Mouse (Mus musculus): ENCODE measurements around the gene Klf12. TPM values are rescaled to one million over a fixed set of nuclear protein-coding genes. Genes with fewer than 3 reads are reported as not detected.
A peak's percentile ranks its signal among the peaks of the same experiment; 100 is the strongest.
"Not testable (repeated sequence)": the region's sequence is repeated elsewhere in the genome, so short reads cannot be mapped to it uniquely, and the experiment has no call there.

The Klf12 gene
- total RNA-seq, 2 experiments from 2014 or later: 1.2 TPM; not detected in 1

DNA sequence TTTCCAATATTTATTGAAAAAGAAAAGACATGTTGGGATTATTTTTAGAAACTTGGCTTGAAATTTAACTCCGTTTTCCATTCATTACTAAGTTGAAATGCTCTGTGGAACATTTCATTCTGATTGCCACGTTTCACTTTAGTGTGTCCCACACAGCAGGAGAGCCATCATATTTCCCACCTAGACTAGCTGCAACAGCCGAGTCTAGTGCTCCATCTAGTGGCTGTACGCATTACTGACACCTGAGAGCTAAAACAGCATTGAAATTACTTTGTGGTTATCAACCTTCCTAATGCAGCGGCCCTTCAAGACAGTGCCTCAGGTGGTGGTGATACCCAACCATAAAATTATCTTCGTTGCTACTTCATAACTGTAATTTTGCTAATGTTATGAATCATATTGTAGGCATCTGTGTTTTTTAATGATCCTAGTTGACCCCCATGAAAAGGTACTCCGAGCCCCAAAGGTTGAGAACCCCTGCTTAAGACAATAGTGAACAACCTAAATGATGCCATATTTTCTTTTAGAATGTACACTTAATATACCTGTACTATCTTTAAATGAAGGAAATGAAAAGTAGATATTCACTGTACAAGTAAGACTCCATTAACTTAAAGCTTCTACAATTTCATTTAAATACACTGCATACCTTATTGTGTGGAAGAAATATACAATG is 389.6 kb downstream of the Klf12 start:
- ATAC-seq (replicated peaks; ENCODE audit: poor library complexity): peak; percentile 99

DNA sequence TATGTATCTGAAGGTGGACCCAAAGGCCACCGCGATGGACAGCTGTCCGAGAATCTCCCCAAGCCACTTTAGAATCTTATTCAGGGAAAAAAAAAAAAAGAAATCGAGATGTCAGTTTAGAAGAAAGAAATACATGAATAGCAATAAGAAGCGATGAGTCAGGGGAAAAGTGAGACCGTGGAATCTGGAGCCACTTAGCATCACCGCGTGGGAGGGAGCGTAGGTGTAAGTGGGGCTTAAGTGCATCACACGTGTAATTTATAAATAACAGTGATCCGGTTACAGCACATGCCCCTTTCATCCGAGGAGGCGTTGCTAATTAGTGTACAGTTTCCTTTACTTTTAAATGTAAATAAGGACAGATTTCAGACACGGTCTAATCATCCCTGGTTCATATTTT is 390.4 kb downstream of the Klf12 start:
- ATAC-seq (replicated peaks; ENCODE audit: poor library complexity): no peak

DNA sequence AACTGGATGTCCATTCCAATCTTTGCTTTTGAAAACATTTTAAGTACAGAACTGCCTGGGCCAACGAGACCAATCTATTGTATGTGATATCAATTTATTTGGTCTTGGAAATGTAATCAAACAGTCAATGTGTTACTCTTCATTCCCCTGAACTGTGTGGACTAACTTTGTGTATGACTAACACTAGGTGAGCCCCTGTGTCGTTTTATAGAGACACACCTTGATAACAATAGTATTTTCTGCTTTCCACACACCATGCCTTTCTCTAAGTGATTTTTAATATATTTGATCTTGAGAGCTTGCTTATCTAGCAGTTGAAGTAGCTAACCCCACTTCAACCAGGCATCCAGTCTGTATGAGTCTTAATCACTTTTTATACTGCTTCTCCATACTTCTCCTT is 398.0 kb downstream of the Klf12 start:
- no peak for ATAC-seq (replicated peaks; ENCODE audit: poor library complexity)

DNA sequence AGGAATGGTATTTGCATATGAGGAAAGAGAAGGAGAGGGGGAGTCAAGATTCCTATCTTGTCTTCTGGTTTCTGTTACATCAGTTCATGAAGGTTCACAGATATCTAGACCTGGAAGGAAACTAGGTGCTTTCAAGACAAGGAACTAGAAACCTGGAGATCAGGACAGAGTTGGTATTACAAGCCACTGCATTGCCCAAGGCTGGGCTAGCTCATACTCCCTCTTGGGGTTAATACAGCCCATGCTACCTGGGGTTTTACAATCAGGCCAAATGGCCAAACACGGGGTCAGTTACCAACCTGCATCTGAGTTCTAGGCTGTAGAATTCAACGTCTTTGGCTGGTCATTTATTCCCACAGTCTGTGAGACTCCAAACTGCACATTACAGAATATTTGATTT is 398.9 kb downstream of the Klf12 start:
- 0 out of 2 replicates have a peak, but pooled peaks have one; percentile 17 for ATAC-seq (replicated peaks; ENCODE audit: poor library complexity)

DNA sequence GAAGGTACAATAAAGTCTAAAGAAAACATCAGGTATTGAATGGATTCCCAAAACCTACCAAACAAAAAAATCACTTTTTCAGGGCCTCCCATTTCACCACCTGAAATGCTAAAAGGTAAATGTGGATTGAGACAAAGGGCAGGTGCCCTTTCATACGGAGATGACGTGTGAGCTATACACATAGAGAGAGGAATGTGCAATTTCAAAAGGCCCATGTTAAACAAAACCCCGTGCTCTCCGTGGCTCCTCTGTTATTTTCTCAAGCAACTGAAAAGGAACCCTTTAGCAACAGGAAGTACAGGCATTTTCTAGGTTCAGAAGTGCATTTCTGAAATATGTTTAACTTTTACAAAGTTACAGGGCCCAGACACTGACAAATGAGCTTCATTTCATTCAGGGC is 399.4 kb downstream of the Klf12 start:
- ATAC-seq (replicated peaks; ENCODE audit: poor library complexity): no peak

DNA sequence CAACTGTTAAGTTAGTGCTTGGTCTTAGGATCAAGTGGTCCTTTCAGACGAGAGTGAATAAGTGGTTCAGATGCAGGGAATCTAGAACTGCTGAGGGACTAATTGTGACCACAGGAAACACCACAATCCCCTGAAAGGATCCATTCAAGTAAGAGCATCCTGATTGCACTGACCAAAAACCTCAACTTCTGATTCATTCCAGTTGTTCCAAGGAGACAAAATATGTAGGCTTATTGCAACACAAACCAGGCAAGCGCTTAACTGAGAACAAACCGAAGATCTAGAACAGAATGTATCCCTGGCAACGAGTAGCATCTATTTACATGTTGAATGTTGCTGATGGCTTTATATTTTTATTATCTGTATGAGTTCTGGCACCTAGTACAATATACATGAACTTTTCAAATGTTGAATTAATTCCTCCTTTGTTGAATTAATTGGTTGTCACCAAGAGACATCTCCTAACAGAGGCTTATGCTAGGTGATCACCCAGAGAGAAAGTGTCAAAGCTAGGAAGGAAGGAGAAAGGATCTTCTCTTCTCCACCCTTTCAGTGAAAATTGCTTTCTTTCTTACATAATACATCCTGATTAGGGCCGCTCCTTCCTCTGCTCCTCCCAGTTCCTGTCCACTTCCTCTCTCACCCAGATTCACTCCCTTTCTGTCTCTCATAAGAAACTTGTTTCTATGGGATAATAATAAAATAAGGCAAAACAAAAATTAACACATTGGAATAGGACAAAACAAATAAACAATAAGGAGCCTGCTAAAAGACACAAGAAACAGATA is 407.5 kb downstream of the Klf12 start:
- peak; percentile 78 for ATAC-seq (replicated peaks; ENCODE audit: poor library complexity)

DNA sequence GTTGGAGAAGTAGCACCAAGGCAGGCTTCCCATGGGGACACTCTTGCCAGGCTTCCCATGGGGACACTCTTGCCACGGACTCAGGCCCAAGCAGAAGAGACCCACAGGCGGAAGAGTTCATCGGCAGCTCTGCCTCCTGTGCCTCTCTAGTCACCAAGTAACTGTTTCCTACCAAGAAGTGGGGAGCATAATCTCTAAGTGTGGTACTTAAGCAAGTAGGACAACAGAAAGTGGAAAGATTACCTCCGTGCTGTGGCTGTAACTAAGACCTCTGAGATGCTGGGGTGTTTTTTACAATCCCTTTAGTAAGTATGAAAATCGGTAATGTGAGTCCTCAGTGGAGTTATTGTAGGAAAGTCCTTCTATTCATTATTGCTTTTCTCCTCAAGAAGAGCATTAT is 410.8 kb downstream of the Klf12 start:
- ATAC-seq (replicated peaks; ENCODE audit: poor library complexity): no peak

DNA sequence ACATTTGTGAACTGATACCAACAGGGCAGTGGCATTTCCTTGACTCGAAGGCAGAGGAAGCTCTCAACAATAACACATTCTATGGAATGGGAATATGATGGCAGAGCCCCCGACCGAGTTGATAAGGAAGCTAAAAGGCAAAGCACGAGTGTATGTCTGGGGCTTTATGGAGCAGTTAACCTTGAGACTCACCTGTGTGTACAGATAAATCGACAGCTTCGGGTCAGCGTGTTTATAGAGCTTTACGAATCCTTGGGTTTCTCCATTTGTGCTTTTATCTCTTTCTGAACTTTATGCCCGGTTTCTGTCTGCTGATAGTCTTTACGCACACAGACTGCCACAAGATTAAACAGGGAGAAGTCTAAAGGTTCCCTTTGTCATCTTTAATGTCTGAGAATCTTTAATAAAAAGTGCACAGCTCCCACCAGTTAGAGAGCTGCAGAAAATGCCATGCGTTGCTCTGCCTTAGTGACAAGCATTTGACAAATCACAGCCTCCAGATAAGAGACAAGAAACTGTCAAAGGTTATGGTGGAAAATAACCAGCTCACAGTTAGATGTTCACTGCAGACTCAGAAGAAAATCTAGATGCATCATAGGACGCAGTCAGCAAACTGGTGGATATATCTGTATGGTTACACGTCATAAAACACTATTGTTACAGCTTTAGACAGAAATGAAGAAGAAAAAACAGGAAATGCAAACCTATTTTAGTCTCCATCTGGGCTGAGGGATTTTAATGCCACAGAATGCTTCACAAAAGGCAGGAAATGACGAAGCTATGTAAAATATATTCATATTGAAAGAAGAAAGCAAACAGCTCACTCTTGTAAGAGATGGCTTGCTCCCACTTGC is 428.1 kb downstream of the Klf12 start:
- 0 out of 2 replicates have a peak, but pooled peaks have one; percentile 12 for ATAC-seq (replicated peaks; ENCODE audit: poor library complexity)

DNA sequence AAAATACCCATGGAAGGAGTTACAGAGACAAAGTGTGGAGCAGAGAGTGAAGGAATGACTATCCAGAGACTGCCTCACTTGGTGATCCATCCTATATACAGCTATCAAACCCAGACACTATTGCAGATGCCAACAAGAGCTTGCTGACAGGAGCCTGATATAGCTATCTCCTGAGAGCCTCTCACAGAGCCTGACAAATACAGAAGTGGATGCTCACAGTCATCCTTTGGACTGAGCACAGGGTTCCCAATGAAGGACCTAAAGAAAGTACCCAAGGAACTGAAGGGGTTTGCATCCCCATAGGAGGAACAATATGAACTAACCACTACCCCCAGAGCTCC is 430.0 kb downstream of the Klf12 start:
- not testable (repeated sequence) for ATAC-seq (replicated peaks; ENCODE audit: poor library complexity)

DNA sequence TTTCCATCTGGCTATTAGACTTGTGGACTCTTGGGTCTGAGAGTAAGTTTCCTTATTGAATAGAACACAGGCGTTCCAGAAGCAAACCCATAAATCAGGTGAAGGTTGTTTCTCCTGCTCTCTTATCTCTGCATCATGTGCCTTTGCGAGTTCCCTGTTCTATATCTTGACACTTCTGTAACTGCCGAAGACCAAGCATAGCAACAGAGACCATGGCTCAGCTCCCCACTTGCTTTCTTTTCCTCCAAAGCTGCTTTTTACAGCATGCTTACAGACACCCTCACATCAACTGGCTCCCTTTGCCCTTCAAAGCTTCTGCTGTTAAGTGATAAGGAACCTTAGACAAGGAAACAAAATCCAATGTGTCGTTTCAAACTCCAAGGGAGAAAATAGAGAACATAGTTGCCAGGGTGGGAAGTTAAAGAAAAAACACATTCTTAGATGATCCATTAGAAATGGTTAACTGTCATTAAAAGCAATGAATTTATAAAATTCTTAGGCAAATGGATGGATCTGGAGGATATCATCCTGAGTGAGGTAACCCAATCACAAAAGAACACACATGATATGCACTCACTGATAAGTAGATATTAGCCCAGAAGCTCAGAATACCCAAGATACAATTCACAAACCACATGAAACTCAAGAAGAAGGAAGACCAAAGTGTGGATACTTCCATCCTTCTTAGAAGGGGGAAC is 430.6 kb downstream of the Klf12 start:
- ATAC-seq (replicated peaks; ENCODE audit: poor library complexity): peak; percentile 84

DNA sequence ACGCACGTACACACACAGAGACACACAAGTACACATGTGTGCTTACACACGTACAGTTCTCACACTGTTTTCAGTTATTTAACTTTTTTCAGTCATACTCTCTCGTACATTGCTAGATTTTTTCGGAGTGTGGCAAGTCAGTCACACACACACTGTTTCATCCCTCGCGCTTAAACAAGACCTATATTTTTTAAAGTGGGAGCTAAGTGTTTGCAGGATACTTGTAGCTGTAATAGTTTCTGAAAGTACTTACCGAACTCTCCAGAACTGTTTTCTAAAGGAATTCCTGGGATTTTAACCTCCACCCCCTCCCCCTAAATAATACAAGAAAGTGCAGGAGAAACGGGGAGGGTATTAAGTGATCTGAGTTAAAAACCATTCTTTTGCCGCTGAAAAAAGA is 434.1 kb downstream of the Klf12 start:
- no peak for ATAC-seq (replicated peaks; ENCODE audit: poor library complexity)

DNA sequence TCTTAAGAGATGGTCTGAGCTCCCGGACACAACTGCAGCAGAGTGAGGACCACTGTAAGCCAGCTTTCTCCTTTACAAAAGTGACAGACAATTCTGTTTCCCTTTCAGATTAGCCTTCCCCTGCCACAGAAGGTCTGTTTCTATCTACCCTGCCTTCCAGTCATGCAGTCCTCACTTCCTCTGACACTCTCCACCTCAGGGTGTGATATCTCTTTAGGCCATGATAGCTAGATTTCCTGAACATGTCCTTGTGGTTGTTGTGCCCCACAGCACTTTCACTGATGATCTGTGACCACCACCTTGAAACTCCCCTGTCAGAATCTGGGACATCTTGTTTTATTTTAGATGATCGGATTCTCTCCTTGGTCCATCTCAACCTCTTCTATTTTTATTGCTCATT is 437.0 kb downstream of the Klf12 start:
- ATAC-seq (replicated peaks; ENCODE audit: poor library complexity): peak; percentile 97

DNA sequence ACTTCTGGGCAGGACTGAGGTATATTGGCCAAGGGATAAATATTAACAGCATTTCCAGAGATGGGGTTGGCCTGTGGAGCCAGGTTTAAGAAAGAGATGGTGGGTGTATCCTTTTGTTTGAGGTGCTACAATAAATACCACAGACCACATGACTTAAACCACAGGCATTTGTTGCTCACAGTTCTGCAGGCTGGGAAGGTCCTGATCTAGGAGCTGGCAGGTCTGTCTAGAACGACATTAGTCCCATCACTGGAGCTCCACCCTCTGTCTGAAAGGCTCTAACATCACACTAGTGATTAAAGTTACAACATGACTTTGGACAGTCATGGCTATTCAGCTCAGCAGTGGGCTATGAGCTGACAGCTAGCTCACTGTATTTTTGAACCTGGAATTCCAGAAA is 457.8 kb downstream of the Klf12 start:
- ATAC-seq (replicated peaks; ENCODE audit: poor library complexity): no peak

Data from megakaryocyte progenitor cell, adult 5-6 weeks (primary cell).